Mouse (Mus musculus): ENCODE results near the gene Krt35.

Krt35 gene

DNA sequence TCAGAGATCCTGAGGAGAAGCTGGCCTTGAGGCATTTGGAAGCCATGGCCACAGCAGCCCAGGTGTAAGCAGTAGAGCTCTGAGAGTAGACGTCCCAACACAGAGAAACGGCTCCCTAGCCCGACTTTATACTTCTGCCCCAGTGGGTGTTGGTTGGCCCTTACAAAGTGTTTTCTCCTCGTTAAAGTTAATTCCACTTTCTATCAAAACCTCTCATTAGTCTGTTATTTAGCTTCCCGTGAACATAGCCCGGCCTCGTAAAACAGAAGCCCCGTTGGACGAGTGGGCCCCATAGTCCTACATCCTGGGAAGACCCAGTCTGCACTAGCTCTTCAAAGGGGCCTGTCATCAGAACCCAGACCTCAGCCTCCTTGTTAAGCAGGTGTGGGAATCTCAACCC is at the start of gene Krt35:
Gene Krt35, minus strand, starts transcription at position 101 of the 400 bp plus-strand sequence.
- no peak for DNase-seq (ENCODE audit: low spot score in 2 of 2)

DNA sequence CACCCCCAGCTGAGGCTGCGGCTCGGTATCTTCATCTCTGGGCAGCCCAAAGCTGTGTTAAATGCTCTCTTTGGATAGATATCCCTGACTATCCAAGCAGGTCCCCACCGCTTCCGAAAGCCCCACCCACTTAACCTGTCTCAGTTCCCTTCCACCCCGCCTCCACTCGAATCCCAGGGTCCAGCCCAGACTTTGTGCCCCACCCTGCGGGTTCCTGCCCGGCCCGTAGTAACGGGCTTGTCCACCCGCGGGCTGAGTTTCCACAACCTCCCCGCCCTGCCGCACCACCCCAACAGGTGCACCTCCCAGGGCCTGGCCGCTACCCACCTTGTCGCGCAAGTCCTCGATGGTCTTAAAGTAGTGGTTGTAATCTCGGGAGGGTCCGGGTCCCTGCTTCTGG is 49.1 kb upstream of the Krt35 start:
- no peak for DNase-seq (ENCODE audit: low spot score in 2 of 2)

DNA sequence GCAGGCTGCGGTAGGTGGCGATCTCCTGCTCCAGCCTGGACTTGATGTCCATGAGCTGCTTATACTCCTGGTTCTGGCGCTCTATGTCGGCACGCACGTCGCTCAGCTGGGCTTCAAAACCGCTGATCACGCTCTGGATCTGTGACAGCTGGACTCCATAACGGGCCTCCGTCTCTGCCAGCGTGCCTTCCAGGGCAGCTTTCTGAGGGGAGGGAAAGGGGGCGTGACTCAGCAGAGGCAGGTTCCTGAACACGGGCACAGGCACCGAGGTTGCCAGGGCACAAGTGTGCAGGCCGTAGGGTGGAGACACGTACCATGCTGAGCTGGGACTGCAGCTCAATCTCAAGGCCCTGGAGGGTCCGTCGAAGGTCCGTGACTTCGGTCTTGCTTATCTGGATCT is 44.9 kb upstream of the Krt35 start:
- no peak for DNase-seq (ENCODE audit: low spot score in 2 of 2)

- no peak for DNase-seq (ENCODE audit: low spot score in 2 of 2)
These were observed 43.4 kb upstream of the Krt35 start for GRCm38 (mm10) chr11:100139391-100139790.

DNA sequence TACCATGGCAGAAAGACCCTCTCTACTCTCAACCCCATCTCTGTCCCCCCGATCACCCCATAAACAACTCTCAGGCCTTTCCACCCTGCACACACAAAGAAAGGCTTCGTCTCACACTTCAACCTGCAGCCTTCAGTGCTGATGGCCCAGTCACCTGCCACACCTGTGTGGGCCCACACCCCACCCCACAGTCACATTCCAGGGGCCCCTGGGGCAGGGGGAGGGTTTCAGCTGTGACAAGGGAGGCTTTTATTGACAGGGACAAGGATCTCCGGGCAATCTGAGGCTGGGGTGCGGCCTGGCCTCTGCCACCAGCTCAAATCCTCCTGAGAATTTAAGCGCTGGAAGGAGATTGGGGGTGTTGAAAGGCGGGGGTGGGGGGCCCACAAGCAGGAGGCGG is 42.8 kb upstream of the Krt35 start:
- no peak for DNase-seq (ENCODE audit: low spot score in 2 of 2)

DNA sequence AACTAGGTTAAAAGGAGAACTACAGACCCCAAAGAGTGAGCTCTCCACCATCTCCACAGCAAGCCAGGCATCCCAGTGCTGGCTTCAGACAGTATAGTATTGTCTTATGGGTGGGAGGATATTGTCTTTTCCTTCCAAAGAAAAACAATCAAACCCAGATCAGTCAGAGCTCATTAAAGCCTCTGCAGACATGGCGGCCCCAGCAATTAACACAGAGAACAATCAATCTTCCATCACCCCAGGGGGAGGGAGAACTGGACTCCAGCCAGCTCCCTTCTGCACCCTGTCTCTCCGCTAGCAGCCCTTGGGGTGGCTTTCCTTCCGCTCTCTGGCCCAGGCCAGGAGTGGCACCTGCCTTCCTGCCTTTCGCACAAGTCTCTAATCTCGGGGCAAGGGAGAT is 41.7 kb upstream of the Krt35 start:
- DNase-seq (ENCODE audit: low spot score in 2 of 2): no peak

- no peak for DNase-seq (ENCODE audit: low spot score in 2 of 2)
These were observed 40.5 kb upstream of the Krt35 start for GRCm38 (mm10) chr11:100136559-100136958.

- no peak for DNase-seq (ENCODE audit: low spot score in 2 of 2)
These were observed 39.7 kb upstream of the Krt35 start, which contains the start of gene Krt15 for GRCm38 (mm10) chr11:100135731-100136130. Gene Krt15 (minus strand): TSS chr11:100135928.

GRCm38 (mm10) chr11:100124901-100125300 is 28.9 kb upstream of the Krt35 start:
- DNase-seq (ENCODE audit: low spot score in 2 of 2): no peak

DNA sequence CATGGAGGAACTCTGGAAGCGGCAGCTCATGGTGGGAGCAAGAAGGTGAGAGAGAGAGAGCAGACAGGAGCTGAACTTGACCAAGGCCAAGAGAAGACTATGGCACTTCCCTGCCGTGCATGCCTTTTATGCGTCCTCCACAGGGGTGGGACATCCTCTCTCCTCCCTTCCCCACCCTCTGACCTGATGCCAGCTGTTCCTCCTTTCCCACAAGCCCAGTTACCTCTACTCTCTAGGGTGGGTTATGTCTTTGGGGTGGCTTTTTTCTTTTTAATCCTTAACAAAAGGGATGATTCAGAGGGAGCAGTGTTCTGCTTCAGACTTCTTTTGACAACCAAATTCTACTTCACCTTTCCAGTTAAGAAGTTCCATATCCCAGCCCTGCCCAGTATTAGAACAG is 25.4 kb upstream of the Krt35 start, which contains the start of gene Krt13:
Gene Krt13, minus strand, starts transcription at position 101 of the 400 bp plus-strand sequence.
- DNase-seq (ENCODE audit: low spot score in 2 of 2): no peak

- DNase-seq (ENCODE audit: low spot score in 2 of 2): no peak
These were observed 24.3 kb upstream of the Krt35 start for GRCm38 (mm10) chr11:100120331-100120730.

GRCm38 (mm10) chr11:100113742-100114029 is 17.6 kb upstream of the Krt35 start:
- DNase-seq (ENCODE audit: low spot score in 2 of 2): no peak

DNA sequence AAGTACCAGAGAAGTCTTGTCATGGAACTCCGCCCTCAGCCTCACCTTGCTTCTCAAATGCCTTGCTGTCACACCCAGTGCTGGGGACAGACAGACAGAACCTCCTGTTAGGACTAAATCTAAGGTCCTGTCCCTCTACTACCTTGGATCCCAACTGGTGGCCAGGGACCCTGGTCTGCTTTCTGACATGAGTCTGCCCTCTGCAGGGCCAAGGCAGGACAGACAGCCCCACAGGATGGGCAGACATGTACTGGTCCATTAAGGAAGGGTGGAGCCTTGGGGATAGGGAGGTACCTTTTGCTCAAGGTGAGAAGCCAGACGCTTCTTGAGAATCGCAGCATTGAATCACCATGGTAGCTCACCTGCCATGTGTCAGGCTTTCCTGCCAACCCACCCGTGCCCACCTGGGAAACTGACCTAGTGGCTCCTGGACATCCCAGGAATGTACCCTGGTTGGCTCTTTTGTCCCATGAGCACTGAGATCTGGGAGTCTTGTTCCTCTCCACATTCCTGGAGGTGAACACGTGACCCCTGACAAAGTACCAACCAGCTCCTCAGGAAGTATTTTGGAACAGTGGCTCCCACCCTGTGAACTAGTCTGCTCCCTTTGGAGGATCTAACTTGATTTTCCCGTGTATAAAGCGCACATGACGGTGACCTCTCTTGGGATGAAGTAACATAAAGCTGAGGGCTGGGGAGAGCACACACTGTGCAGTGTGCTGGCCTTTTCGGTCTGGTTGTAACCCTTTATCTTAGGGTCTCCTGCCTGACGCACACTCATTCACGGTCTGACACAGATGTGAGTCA is 17.1 kb upstream of the Krt35 start:
- DNase-seq (ENCODE audit: low spot score in 2 of 2): no peak

DNA sequence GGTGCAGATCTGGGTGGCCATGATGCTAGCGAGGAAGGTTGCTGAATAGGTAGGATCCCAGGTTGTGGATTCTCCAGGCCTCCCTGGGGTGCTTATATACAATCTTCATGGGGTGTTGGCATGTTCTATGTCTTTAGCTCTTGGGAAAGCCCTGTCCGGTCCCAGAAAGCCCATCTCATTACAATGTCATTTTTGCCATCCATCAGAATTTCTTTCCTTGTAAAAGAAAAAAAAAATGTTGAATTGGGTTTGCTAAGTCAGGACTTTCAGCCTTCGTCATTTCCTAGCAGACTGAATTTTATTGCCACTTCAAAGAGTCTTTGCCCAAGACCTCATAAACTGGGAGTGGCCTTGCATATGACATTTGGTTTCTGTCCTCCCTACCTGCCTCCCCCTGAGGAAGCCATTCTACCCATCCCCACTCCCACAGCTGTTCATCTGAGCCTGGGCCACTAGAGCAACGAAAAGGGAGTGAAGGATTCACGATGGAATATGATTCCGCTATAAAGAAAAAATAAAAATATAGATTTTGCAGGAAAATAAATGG is 9.6 kb upstream of the Krt35 start, which contains the start of gene Krt36:
Gene Krt36, minus strand, starts transcription at position 51 of the 547 bp plus-strand sequence.
- no peak for DNase-seq (ENCODE audit: low spot score in 2 of 2)

DNA sequence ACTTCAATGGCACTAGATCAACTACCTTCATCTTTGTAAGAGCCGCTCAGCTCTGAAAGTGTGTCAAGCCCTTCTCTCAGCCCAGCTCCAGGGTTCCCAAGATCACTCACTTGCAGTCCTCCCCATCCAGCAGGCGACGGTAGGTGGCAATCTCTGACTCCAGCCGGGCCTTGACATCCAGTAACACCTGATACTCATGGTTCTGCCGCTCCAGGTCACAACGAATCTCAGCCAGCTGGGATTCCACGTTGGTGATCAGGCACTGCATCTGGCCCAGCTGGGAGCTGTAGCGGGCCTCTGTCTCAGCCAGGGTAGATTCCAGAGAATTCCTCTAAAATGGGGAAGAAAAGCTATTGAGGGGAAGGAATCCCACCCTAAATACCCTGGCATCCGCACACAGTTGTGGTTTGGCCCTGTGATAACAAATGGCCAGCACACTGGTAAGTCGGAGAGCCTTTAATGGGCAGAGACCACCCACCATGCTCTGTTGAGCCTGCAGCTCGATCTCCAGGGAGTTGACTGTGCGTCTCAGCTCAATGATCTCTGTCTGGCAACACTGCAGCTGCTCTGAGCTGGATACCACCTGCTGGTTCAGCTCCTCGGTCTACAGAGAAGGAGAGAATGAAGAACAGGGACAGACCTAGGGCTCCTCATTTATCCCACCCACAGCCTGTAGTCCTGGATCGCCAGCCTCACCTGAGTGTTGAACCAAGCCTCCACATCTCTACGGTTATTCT is 6.8 kb upstream of the Krt35 start:
- DNase-seq (ENCODE audit: low spot score in 2 of 2): no peak

GRCm38 (mm10) chr11:100100391-100100790 is 4.3 kb upstream of the Krt35 start:
- no peak for DNase-seq (ENCODE audit: low spot score in 2 of 2)

DNA sequence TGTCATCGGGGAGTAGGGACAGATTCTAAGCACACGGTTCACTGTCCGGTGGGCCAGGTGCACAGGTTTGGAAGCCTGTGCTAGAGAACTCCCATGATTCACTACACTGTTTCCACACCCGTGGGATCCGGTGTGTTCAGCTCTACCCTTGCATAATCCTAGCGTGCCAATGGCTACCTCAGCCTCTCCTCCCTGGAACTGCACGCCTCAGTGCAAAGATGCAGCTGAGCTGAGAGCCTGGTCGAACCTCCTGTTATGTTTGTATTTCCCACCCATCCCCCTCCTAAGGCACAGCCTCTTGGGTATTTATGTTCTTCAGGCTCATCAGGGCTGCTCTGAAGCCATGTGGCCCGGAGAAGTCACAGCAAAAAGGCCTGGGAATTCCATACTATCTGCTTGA is 1.8 kb upstream of the Krt35 start:
- no peak for DNase-seq (ENCODE audit: low spot score in 2 of 2)

DNA sequence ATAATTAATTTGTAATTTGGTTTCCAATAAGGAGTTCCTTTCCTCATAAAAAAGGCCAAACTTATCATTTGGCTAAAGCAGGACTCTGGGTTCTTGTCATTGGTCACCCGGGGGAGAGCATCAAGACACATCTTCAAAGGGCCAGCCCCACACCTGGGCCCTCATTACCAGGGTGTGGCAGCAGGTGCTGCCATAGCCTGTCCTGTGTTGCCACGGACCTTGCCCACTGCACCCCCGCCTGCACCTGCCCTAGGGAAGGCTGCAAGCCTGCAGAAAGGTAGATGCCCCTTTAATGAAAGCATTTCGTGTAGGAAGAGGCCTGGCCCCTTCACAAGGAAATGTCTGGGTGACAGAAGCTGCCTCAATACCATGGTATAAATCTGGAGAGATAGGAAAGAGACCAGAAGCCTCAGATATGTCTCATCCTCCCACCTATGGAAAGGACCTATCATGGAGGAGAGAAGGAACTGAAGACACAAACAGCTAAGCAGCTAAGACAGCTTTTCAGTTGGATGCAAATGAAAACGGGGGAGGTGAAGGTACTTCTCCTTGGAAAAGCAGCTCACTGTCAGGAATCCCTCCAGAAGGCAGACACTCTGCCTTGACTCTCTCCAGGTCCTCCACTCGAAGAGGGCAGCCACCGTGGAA is 7.5 kb downstream of the Krt35 start:
- peak in 1 of 2 experiments; percentile 13 for DNase-seq (ENCODE audit: low spot score in 2 of 2)

- DNase-seq (ENCODE audit: low spot score in 2 of 2): no peak
These were observed 8.2 kb downstream of the Krt35 start, which contains the start of gene Krt32 for GRCm38 (mm10) chr11:100087861-100088260. Gene Krt32 (minus strand): TSS chr11:100088226.

DNA sequence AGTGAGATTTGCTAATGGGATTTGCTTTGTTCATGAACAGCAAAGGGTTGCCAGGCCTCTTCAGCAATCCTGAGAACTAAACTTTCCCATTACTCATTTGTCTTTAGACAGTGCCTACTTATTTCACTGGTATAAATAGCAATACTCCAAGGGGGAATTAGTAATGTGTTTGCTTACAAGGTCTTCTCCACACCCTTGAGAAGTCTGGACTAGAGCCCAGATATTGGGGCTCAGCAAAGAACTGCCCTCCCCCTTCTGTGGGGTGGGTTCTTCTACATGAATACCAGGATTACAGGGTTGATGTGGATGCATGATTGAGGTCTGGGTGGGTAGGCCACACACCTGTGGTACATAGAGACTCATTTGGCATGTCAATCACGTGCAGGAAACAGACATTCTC is 22.2 kb downstream of the Krt35 start:
- no peak for DNase-seq (ENCODE audit: low spot score in 2 of 2)

DNA sequence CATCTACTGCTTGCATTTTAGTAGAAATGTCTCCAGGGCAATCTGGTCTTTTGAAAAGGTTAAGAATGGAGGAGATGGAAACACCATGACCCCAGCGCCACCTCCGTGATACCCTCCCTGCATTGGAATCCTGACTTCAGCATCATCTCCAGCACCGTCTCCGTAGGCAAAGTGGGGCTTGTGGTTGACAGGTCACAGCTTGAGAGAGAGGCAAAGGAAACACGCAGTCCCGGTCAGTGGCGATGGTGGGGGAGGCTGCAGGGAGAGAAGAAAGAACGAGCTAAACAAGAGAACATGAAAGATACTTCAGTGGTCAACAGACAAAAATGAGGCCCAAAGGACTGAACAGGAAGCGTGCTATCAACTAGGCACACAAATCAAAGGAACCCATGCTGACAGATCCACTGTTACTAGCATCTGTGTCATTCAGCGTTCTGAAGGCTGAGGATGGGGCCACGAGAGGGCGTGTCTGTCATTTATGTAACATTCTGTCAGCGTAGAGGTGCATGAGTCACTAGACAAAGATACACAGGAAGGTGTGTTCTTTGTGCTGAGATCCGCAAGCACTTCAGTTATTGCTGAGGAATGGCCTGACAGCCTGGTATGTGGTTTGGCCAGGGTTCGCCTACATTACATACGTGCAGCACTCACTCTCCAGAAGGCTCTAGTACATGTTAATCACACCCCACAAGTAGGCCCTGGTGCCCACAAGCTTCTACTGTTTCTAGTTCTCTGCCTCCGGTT is 28.6 kb downstream of the Krt35 start:
- DNase-seq (ENCODE audit: low spot score in 2 of 2): no peak

Measured in left cerebral cortex, adult 9 months (tissue).